Mouse (Mus musculus): ENCODE measurements around the gene Smarca2. TPM values are rescaled to one million over a fixed set of nuclear protein-coding genes. Genes with fewer than 3 reads are reported as not detected.

Smarca2 gene
- polyA plus RNA-seq, 1 experiment from 2014 or later: 23.4 TPM

DNA sequence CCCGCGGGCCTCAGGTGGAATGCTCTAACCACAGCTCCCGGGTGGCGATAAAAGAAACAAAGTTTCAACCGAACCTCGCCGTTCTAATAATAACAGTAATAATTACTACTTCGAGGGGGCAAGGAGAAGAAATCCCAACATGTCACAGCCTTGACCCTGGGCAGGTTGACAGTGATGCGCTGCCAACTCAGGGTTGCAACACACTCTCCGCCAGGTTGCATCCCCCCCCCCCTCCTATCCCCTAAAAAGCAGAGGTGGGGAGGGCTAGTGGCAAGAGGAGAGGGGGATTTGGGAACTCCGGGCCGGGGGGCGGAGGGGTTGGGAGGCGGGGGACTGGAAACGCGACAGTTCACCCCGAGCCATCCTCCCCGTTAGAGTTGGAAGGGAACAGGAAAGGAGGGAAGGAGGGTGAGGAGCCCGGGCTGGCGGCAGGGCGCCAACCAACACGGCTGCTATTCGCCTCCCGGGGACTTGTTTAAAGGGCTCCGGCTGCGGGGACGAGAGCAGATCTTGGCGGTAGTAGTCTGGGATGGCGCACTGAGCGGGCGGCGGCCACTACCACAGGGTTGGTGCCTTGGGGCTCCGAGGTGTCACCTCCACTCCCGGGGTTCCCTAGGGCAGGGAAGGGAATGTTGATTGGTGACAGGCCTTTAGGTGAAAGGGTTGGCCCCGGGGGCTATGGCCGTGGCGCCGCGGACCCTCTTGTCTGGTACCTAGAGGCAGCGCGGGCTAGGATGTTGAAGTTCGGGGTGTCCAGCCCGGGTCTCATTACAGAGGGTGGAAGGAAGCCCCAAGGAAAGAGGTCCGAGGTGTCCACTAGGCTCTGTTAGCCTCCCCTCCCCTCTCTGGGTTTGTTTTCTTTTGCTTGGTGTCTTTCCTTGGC, 829 bp downstream of the Smarca2 start:
- Histone ChIP-seq H3K27ac (replicated peaks) (peak overlapping the region; percentile 49), H3K27me3 (ENCODE audit: low read depth, poor library complexity, severe bottlenecking) (peaks cover 82% of the 10 kb centered on the region)

DNA sequence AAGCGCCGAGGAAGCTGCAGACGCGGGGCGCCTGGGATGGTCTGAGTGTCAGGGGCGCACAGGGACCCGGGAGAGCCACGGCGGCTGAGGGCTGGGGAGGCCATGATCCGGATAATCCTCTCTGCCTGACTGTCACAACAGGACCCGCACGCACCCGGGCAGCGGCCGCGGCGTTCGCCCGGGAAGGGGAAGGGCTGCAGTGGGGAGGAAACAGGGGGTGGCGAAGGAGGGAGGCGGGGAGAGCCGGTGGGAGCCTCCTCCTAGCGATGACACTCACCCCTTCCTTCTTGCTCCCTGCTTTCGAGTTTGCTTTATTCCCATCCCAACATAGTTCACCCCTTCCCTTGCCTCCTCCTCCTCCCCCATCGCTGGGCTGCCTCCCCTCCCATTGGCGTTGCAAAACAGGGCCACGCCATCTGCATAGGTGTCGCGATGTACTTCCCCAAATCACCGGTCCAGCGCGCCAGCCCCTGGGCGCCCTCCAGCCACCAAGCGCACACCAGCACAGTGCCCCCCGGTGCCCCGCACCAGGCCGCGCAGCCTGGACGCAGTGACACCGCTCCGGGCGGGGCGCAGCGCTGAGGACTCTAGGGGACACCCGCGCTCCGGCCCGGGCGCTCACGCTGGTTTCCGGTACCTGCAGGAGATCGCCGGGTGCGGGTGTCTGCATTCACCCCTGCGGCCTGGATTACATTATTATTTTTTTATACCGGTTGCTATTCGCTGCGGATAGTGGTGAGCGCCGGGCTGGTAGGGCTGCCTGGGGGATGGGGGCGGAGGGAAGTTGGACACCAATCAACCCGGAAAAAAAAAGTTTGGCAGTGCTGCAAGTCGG, 1.7 kb downstream of the Smarca2 start:
- Histone ChIP-seq H3K27ac (replicated peaks) (peak overlapping the region; percentile 65), H3K4me3 (peak overlapping the region; percentile 66), H3K9me3 (replicated peaks) (no peaks in the 10 kb centered on the region), H3K27me3 (ENCODE audit: low read depth, poor library complexity, severe bottlenecking) (peaks cover 85% of the 10 kb centered on the region), H3K4me1 (peaks cover 45% of the 10 kb centered on the region), H3K36me3 (no peaks in the 10 kb centered on the region)
- under 1% methylated on average over 63 of the region's 63 CpGs for WGBS
- peak; percentile 71 for DNase-seq (ENCODE audit: low spot score)

More for the DNA sequence above, 829 bp downstream of the Smarca2 start:
- DNase-seq (ENCODE audit: low spot score): peak; percentile 64
- Histone ChIP-seq H3K36me3 (no peaks in the 10 kb centered on the region), H3K4me3 (peak overlapping the region; percentile 66), H3K4me1 (peaks cover 45% of the 10 kb centered on the region), H3K9me3 (replicated peaks) (no peaks in the 10 kb centered on the region)
- WGBS: under 1% methylated on average over 43 of the region's 44 CpGs

DNA sequence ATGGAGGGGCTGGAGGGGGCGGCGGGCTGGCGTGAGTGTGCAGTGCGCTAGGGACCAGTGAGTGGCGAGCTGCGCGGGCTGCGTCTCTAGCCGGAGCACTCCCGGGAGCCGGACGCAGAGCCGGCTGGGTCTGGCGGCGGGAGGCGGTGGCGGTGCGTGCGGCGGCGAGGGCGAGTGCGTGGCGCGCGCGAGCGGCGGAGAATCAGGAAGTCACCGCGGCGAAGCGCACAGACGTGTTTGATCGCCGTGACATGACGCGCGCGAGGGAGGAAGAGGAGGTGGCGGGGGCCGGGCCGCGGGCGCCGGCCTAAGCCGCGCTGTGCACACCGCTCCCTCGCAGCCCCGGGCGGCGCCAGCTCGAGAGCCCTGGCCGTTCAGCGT, 2.3 kb downstream of the Smarca2 start:
- Histone ChIP-seq H3K27ac (replicated peaks) (peak overlapping the region; percentile 65), H3K27me3 (ENCODE audit: low read depth, poor library complexity, severe bottlenecking) (peaks cover 83% of the 10 kb centered on the region), H3K4me1 (peaks cover 45% of the 10 kb centered on the region), H3K36me3 (no peaks in the 10 kb centered on the region), H3K9me3 (replicated peaks) (no peaks in the 10 kb centered on the region), H3K4me3 (peak overlapping the region; percentile 66)
- DNase-seq (ENCODE audit: low spot score): peak; percentile 65
- WGBS: under 1% methylated on average over 56 of the region's 56 CpGs

DNA sequence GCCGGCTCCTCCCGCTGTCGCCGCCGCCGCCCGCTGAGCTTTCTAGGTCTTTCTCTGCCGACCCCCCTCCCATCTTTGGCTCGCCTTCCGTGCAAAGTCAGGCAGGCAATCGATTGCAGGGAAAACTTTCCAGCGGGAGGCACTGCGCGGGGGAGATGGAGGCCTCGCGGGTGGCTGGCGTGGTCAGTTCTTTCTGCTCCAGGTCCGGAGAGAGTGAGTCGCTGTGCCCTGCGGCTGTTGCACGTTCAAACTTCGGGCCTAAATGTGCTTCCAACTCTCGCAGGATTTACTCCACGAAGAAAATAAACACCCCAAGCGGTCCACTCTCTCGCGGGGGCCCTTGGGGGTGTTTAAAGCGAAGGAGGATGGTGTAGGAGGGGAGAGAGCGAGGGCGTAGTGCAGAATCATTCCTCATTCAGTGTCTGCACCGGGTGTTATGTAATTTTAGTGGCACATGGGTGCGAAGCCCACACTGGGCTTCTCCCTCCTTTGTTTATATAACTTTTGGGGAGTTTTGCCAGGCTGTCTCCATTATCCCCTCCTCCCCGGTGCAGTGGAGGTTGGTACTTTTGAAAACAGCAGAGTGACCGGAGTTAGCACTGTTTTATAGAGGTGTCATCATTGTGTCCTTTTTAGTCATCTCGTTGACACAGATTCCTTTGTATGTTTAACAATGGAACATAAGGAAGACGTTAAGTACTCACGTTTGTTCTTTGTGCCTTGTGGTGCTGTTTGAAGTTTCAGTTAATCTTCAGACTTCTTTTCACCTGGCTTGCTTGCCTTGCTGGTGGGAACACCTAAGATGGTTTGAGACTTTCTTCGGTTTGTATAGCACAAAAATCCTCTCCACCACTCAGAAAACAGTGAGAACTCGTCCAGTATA, 2.9 kb downstream of the Smarca2 start:
- H3K4me1 ChIP-seq: peaks cover 45% of the 10 kb centered on the region
- H3K27ac ChIP-seq (replicated peaks): peak overlapping the region; percentile 65
- H3K9me3 ChIP-seq (replicated peaks): no peaks in the 10 kb centered on the region
- DNase-seq (ENCODE audit: low spot score): peak; percentile 54
- 1% methylated on average over 34 of the region's 39 CpGs for WGBS
- H3K27me3 ChIP-seq (ENCODE audit: low read depth, poor library complexity, severe bottlenecking): peaks cover 76% of the 10 kb centered on the region
- no peaks in the 10 kb centered on the region for H3K36me3 ChIP-seq
- H3K4me3 ChIP-seq: peak overlapping the region; percentile 66

DNA sequence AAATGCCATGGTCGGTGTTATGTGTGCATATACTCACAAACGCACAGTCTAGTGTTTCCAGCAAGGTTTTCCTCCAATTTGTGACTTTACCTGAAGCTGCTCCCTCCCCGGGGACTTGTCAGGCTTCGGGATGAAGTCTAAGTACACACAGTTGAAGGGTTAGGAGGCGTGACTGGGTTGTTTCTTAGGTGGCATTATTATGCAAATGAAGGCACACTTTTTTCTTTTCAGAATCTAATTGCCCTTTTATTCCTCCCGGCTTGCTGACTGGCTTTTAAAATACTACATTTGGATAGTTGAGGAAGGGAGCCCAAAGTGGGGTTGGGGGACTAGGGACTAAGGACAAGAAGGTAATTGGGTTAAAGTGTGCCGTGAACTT, 3.6 kb downstream of the Smarca2 start:
- H3K4me1 ChIP-seq: peaks cover 45% of the 10 kb centered on the region

DNA sequence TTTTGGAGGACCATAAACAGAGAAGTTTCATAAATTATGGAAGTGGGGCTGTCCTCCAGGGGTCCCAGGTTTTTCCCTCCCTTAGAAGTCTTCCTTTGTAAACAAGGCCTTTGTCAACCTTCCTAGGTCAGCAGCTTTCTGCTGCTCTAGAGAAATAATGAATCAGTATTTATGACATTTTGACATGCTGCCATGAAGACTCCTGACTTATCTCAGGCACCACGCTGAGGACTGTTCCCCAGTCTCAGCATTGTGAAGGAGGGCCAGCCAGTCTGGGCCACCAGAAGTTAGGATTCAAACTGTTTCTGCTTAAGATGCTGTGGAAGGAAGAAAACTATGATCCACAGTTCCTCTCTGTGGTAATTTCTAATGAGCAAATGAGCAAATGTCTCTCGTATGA, 4.8 kb downstream of the Smarca2 start:
- WGBS: 38% methylated on average over 2 of the region's 2 CpGs
- Histone ChIP-seq H3K27ac (replicated peaks) (no peak overlapping the region), H3K4me1 (peaks cover 38% of the 10 kb centered on the region), H3K4me3 (no peak overlapping the region), H3K9me3 (replicated peaks) (no peaks in the 10 kb centered on the region), H3K36me3 (no peaks in the 10 kb centered on the region), H3K27me3 (ENCODE audit: low read depth, poor library complexity, severe bottlenecking) (peaks cover 62% of the 10 kb centered on the region)
- no peak for DNase-seq (ENCODE audit: low spot score)

More for the DNA sequence above, 3.6 kb downstream of the Smarca2 start:
- Histone ChIP-seq H3K27me3 (ENCODE audit: low read depth, poor library complexity, severe bottlenecking) (peaks cover 70% of the 10 kb centered on the region), H3K36me3 (no peaks in the 10 kb centered on the region), H3K4me3 (peak overlapping the region; percentile 66), H3K9me3 (replicated peaks) (no peaks in the 10 kb centered on the region), H3K27ac (replicated peaks) (no peak overlapping the region)
- DNase-seq (ENCODE audit: low spot score): peak; percentile 17
- 4% methylated on average over 7 of the region's 7 CpGs for WGBS

DNA sequence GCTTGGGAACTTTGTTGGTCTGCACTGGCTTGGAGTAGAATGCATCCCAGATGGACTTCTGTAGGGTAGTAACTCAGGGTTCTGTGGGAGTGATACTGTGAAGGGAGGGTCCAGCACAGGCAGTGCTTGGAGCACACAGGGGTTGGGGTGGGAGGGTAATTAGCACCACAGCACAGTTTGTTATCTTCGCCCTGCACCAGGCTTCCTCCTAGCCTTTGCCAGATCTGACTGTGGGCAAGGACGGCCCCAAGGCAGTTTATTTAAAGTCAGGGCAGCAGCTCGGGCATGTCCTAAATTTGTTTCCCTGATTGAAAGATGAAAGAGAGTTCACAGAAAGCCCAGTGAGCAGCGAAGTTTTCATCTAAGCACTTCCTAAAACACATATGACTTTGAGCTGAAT, 8.1 kb downstream of the Smarca2 start:
- H3K27me3 ChIP-seq (ENCODE audit: low read depth, poor library complexity, severe bottlenecking): peaks cover 36% of the 10 kb centered on the region
- H3K36me3 ChIP-seq: no peaks in the 10 kb centered on the region
- H3K9me3 ChIP-seq (replicated peaks): no peaks in the 10 kb centered on the region
- H3K27ac ChIP-seq (replicated peaks): no peak overlapping the region
- DNase-seq (ENCODE audit: low spot score): no peak
- 72% methylated on average over 4 of the region's 4 CpGs for WGBS
- peaks cover 28% of the 10 kb centered on the region for H3K4me1 ChIP-seq
- no peak overlapping the region for H3K4me3 ChIP-seq

DNA sequence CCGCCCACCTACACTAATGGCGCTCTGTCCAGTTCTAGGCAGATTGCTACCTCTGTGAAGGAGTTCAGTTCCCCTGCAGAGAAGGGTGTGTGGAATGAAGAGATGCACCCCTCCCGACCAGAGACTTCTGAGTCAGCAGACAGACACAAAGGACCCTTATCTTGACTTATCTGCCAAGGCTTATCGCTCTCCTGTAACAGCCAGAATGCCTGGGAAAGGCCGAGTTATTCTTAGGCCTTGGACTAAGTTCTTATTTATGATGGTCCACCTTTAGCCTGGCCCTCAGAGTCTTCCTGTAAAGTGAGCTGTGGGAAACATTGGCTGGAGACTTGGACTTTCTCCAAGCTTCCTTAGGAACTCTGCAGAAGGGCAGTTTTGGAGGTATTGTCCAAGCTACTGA, 8.8 kb downstream of the Smarca2 start:
- DNase-seq (ENCODE audit: low spot score): no peak
- 74% methylated on average over 5 of the region's 5 CpGs for WGBS
- H3K4me3 ChIP-seq: no peak overlapping the region
- H3K27ac ChIP-seq (replicated peaks): no peak overlapping the region
- no peaks in the 10 kb centered on the region for H3K36me3 ChIP-seq
- H3K27me3 ChIP-seq (ENCODE audit: low read depth, poor library complexity, severe bottlenecking): peaks cover 30% of the 10 kb centered on the region
- H3K4me1 ChIP-seq: peaks cover 21% of the 10 kb centered on the region
- no peaks in the 10 kb centered on the region for H3K9me3 ChIP-seq (replicated peaks)

DNA sequence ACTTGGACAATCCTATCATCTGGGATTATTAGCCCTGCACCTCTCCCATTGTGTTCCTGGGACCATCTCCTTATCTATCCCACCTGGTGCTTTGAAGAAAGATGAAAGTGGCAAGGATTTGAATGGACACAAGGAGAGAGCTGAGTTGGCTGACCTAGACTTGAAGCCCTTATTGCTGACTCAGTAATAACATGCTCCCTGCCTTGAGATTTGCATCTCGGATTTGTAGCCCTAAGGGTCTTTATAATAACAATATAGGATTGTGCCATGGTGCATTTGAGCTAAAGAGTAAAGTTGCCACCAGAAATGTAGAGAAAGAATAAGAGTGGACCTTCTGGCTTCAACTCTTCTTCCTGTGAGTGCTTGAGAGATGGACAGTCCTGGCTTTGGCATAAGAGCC, 11.4 kb downstream of the Smarca2 start:
- Histone ChIP-seq H3K27me3 (ENCODE audit: low read depth, poor library complexity, severe bottlenecking) (peaks cover 6% of the 10 kb centered on the region; the same call in 1 of the 2 replicates), H3K27ac (replicated peaks) (no peak overlapping the region), H3K36me3 (no peaks in the 10 kb centered on the region), H3K9me3 (replicated peaks) (no peaks in the 10 kb centered on the region), H3K4me1 (peaks cover 17% of the 10 kb centered on the region), H3K4me3 (no peak overlapping the region)
- DNase-seq (ENCODE audit: low spot score): no peak
- WGBS: 66% methylated on average over 1 of the region's 1 CpGs

DNA sequence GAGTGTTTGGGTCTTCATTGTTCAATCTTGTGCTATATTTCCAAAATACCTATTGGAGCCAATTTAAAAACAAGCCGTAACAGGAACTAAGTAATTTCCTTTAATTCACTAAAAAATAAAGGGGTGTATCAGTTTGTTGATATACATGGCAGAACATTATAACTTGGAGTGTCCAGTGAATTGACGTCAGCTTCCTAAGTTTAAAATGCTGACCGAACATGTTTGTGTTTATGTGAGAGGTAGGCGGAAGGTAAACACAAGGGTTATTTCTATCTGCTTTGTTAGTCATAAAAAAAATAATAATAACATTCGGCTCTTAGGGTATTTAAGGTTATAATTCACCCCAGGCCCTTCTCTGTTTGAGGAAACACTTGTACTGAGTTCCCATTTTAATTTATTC, 12.4 kb downstream of the Smarca2 start:
- WGBS: 93% methylated on average over 5 of the region's 5 CpGs
- DNase-seq (ENCODE audit: low spot score): no peak
- no peaks in the 10 kb centered on the region for H3K36me3 ChIP-seq

DNA sequence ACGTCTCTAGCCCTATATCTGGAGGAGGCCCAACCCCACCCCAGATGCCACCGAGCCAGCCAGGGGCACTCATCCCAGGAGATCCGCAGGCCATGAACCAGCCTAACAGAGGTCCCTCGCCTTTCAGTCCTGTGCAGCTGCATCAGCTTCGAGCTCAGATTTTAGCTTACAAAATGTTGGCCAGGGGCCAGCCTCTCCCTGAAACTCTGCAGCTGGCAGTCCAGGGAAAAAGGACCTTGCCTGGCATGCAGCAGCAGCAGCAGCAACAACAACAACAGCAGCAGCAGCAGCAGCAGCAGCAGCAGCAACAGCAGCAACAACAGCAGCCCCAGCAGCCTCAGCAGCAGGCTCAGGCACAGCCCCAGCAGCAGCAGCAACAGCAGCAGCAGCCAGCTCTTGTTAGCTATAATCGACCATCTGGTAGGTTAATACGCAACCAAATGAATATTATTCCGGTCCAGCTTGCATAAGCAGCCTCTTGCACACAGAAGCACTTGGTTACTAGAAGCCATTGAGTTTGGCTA, 25.9 kb downstream of the Smarca2 start:
- no peaks in the 10 kb centered on the region for H3K36me3 ChIP-seq
- 75% methylated on average over 8 of the region's 8 CpGs for WGBS
- H3K4me1 ChIP-seq: peaks cover 12% of the 10 kb centered on the region
- peak overlapping the region; percentile 42; the same call in 1 of the 2 replicates for H3K27ac ChIP-seq (replicated peaks)
- no peak overlapping the region for H3K4me3 ChIP-seq
- H3K9me3 ChIP-seq (replicated peaks): no peaks in the 10 kb centered on the region
- DNase-seq (ENCODE audit: low spot score): no peak
- H3K27me3 ChIP-seq (ENCODE audit: low read depth, poor library complexity, severe bottlenecking): no peaks in the 10 kb centered on the region

More for the DNA sequence above, 12.4 kb downstream of the Smarca2 start:
- Histone ChIP-seq H3K27ac (replicated peaks) (no peak overlapping the region), H3K27me3 (ENCODE audit: low read depth, poor library complexity, severe bottlenecking) (no peaks in the 10 kb centered on the region), H3K4me3 (no peak overlapping the region), H3K4me1 (peaks cover 17% of the 10 kb centered on the region), H3K9me3 (replicated peaks) (no peaks in the 10 kb centered on the region)

DNA sequence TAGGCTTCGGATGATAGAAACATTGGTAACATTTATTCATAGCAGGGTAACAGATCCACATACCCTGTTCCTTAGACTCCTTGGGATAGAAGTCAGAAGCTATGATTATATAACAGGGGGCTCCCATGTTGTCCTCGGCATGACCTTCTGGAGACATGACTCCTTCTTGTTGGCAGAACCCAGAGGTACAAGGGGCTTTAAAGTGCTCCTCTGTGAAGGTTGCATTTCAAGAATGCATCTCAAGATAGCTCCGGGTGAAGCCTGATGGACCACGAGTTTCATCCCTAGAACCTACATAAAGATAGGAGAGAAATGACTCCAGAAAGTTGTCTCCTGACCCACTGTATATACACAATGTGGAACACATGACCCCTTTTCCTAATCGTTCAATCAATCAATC, 27.4 kb downstream of the Smarca2 start:
- WGBS: 89% methylated on average over 5 of the region's 5 CpGs
- Histone ChIP-seq H3K36me3 (no peaks in the 10 kb centered on the region), H3K9me3 (replicated peaks) (no peaks in the 10 kb centered on the region), H3K27me3 (ENCODE audit: low read depth, poor library complexity, severe bottlenecking) (no peaks in the 10 kb centered on the region), H3K27ac (replicated peaks) (no peak overlapping the region), H3K4me3 (no peak overlapping the region), H3K4me1 (peaks cover 12% of the 10 kb centered on the region)
- no peak for DNase-seq (ENCODE audit: low spot score)
